Mouse (Mus musculus): Measurements from ENCODE around the gene Zc3h7b. TPM values are rescaled to one million over a fixed set of nuclear protein-coding genes. Genes with fewer than 3 reads are reported as not detected.

Gene Zc3h7b
- total RNA-seq, 1 experiment from 2014 or later, result 40.3 TPM

GRCm38 (mm10) chr15:81830530-81830929 is 85.7 kb downstream of the Zc3h7b start:
- no peak for ATAC-seq (replicated peaks in 1 of 2; ENCODE audit: insufficient read depth in 1 of 2, low FRiP score in 2 of 2, low TSS enrichment in 1 of 2, low read depth in 1 of 2, poor library complexity in 2 of 2, severe bottlenecking in 2 of 2)

- ATAC-seq (replicated peaks in 1 of 2; ENCODE audit: insufficient read depth in 1 of 2, low FRiP score in 2 of 2, low TSS enrichment in 1 of 2, low read depth in 1 of 2, poor library complexity in 2 of 2, severe bottlenecking in 2 of 2), result peak; percentile 89 to 94
These were observed 86.4 kb downstream of the Zc3h7b start for GRCm38 (mm10) chr15:81831136-81831825.

- no peak for ATAC-seq (replicated peaks in 1 of 2; ENCODE audit: insufficient read depth in 1 of 2, low FRiP score in 2 of 2, low TSS enrichment in 1 of 2, low read depth in 1 of 2, poor library complexity in 2 of 2, severe bottlenecking in 2 of 2)
These were observed 87.4 kb downstream of the Zc3h7b start for GRCm38 (mm10) chr15:81832219-81832618.

GRCm38 (mm10) chr15:81833481-81833880 is 88.6 kb downstream of the Zc3h7b start:
- no peak for ATAC-seq (replicated peaks in 1 of 2; ENCODE audit: insufficient read depth in 1 of 2, low FRiP score in 2 of 2, low TSS enrichment in 1 of 2, low read depth in 1 of 2, poor library complexity in 2 of 2, severe bottlenecking in 2 of 2)

GRCm38 (mm10) chr15:81834171-81834841 is 89.4 kb downstream of the Zc3h7b start:
- no peak for ATAC-seq (replicated peaks in 1 of 2; ENCODE audit: insufficient read depth in 1 of 2, low FRiP score in 2 of 2, low TSS enrichment in 1 of 2, low read depth in 1 of 2, poor library complexity in 2 of 2, severe bottlenecking in 2 of 2)

GRCm38 (mm10) chr15:81835007-81835880 is 90.4 kb downstream of the Zc3h7b start:
- no peak for ATAC-seq (replicated peaks in 1 of 2; ENCODE audit: insufficient read depth in 1 of 2, low FRiP score in 2 of 2, low TSS enrichment in 1 of 2, low read depth in 1 of 2, poor library complexity in 2 of 2, severe bottlenecking in 2 of 2)

GRCm38 (mm10) chr15:81836124-81836821 is 91.4 kb downstream of the Zc3h7b start:
- peak; percentile 70 to 83 for ATAC-seq (replicated peaks in 1 of 2; ENCODE audit: insufficient read depth in 1 of 2, low FRiP score in 2 of 2, low TSS enrichment in 1 of 2, low read depth in 1 of 2, poor library complexity in 2 of 2, severe bottlenecking in 2 of 2)

- ATAC-seq (replicated peaks in 1 of 2; ENCODE audit: insufficient read depth in 1 of 2, low FRiP score in 2 of 2, low TSS enrichment in 1 of 2, low read depth in 1 of 2, poor library complexity in 2 of 2, severe bottlenecking in 2 of 2), result no peak
These were observed 92.4 kb downstream of the Zc3h7b start for GRCm38 (mm10) chr15:81836966-81837920.

GRCm38 (mm10) chr15:81838554-81839235 is 93.8 kb downstream of the Zc3h7b start:
- no peak for ATAC-seq (replicated peaks in 1 of 2; ENCODE audit: insufficient read depth in 1 of 2, low FRiP score in 2 of 2, low TSS enrichment in 1 of 2, low read depth in 1 of 2, poor library complexity in 2 of 2, severe bottlenecking in 2 of 2)

GRCm38 (mm10) chr15:81839634-81840033 is 94.8 kb downstream of the Zc3h7b start:
- 0 out of 4 replicates have a peak, but pooled peaks of 1 of the 2 experiments have one; percentile 25 for ATAC-seq (replicated peaks in 1 of 2; ENCODE audit: insufficient read depth in 1 of 2, low FRiP score in 2 of 2, low TSS enrichment in 1 of 2, low read depth in 1 of 2, poor library complexity in 2 of 2, severe bottlenecking in 2 of 2)

- no peak for ATAC-seq (replicated peaks in 1 of 2; ENCODE audit: insufficient read depth in 1 of 2, low FRiP score in 2 of 2, low TSS enrichment in 1 of 2, low read depth in 1 of 2, poor library complexity in 2 of 2, severe bottlenecking in 2 of 2)
These were observed 95.4 kb downstream of the Zc3h7b start for GRCm38 (mm10) chr15:81840306-81840705.

GRCm38 (mm10) chr15:81842275-81842674 is 97.4 kb downstream of the Zc3h7b start:
- ATAC-seq (replicated peaks in 1 of 2; ENCODE audit: insufficient read depth in 1 of 2, low FRiP score in 2 of 2, low TSS enrichment in 1 of 2, low read depth in 1 of 2, poor library complexity in 2 of 2, severe bottlenecking in 2 of 2), result peak; percentile 23 to 37; a peak in 1 of 4 replicates

GRCm38 (mm10) chr15:81845033-81845625 is 100.3 kb downstream of the Zc3h7b start:
- ATAC-seq (replicated peaks in 1 of 2; ENCODE audit: insufficient read depth in 1 of 2, low FRiP score in 2 of 2, low TSS enrichment in 1 of 2, low read depth in 1 of 2, poor library complexity in 2 of 2, severe bottlenecking in 2 of 2), result no peak

GRCm38 (mm10) chr15:81845724-81846123 is 100.9 kb downstream of the Zc3h7b start:
- no peak for ATAC-seq (replicated peaks in 1 of 2; ENCODE audit: insufficient read depth in 1 of 2, low FRiP score in 2 of 2, low TSS enrichment in 1 of 2, low read depth in 1 of 2, poor library complexity in 2 of 2, severe bottlenecking in 2 of 2)

Measured in hematopoietic stem cell, adult 5-6 weeks (primary cell).